Mouse (Mus musculus): Measurements from ENCODE around the gene Atxn7l2. TPM values are rescaled to one million over a fixed set of nuclear protein-coding genes. Genes with fewer than 3 reads are reported as not detected.
A peak's percentile ranks its signal among the peaks of the same experiment; 100 is the strongest.
"Not testable (repeated sequence)": the region's sequence is repeated elsewhere in the genome, so short reads cannot be mapped to it uniquely, and the experiment has no call there.

The Atxn7l2 gene
- 10 to 100 TPM; 20.5 to 32.5 TPM for total RNA-seq (2021)

DNA sequence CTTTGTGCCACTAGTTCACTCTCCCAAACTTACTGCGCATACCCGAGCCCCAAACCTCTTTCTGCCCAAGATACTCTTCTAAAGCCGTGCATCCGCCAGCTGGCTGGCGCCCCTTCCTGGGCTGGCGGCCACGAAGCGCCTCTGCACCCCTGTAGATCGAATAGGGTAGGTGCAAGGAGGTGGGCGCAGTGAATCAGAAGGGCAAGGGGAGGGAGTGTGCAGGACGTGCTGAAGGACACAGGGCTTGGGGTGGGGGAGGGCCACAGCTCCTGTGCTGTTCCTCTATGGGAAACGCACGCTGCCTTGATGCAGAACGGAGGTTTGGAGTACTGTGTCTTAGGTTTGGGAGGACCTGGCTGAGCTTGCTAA is at the start of gene Atxn7l2:
Atxn7l2 (minus strand) TSS at position 164 of the 369 bp plus-strand sequence.
- intact Hi-C loops (cut with DNase I) = loop anchor here (2.0 to 5.0 kb wide), 2 partner anchors 46 to 128 kb away; partner anchors contain the start of gene Psma5
- no peak for DNase-seq (ENCODE audit: low spot score in 2 of 2)

DNA sequence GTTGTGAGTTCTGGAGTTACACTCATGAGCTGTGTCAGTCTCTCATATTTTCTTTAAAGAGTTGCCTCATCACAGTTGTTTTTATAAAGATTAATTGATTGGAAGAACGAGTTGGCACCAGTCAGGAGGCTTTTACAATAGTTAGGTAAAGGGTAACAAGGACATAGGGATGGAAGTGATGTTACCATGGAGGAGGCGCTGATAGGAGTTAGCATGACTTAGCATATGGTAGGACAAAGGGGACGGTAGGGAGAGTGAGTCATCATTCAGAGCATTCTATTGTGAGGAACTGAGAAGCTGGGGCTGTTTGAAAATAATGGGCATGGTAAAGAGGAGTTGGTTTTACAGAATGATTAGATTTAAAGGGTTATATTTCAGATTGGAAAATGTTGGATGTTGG is 48.6 kb upstream of the Atxn7l2 start:
- intact Hi-C loops (cut with DNase I) = loop anchor here (5.0 kb wide), 1 partner anchor 97 kb away; no protein-coding TSS in a partner anchor
- DNase-seq (ENCODE audit: low spot score in 2 of 2) = no peak

- DNase-seq (ENCODE audit: low spot score in 2 of 2) = no peak
- intact Hi-C loops (cut with DNase I) = loop anchor here (2.0 to 5.0 kb wide), 2 partner anchors 47 to 96 kb away; partner anchors contain the start of gene Atxn7l2
Observed at GRCm38 (mm10) chr3:108257831-108258500, 47.2 kb upstream of the Atxn7l2 start.

GRCm38 (mm10) chr3:108256719-108257637 is 46.2 kb upstream of the Atxn7l2 start, which contains the start of gene Psma5:
Gene Psma5, plus strand, starts transcription at chr3:108256926.
- DNase-seq (ENCODE audit: low spot score in 2 of 2) = peak; percentile 91 to 93
- intact Hi-C loops (cut with DNase I) = loop anchor here (2.0 to 5.0 kb wide), 2 partner anchors 46 to 95 kb away; partner anchors contain the start of gene Atxn7l2

- no peak for DNase-seq (ENCODE audit: low spot score in 2 of 2)
Observed at GRCm38 (mm10) chr3:108246857-108247256, 36.1 kb upstream of the Atxn7l2 start.

GRCm38 (mm10) chr3:108241243-108241839 is 30.6 kb upstream of the Atxn7l2 start:
- intact Hi-C loops (cut with DNase I) = no loop called here
- DNase-seq (ENCODE audit: low spot score in 2 of 2) = no peak

More at GRCm38 (mm10) chr3:108246857-108247256, 36.1 kb upstream of the Atxn7l2 start:
- intact Hi-C loops (cut with DNase I) = no loop called here

DNA sequence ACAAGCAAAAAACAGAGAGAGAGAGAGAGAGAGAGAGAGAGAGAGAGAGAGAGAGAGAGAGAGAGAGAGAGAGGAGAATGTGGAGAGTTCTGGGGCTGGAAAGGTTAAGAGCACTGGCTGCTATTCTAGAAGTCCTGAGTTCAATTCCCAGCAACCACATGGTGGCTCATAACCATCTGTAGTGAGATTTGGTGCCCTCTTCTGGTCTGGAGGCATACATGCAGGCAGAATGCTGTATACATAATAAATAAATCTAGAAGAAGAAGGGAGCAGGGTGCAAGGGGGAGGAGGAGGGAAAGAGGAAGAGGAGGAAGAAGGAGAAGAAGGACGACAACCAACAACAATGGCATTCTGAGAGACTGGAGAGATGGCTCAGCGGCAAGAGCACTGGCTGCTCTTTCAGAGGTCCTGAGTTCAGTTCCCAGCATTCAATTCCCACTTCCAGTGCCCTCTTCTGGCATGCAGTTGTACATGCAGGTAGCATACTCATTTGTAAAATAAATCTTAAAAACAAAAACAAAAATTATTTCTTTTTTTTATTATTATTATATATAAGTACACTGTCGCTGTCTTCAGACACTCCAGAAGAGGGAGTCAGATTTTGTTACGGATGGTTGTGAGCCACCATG is 26.9 kb upstream of the Atxn7l2 start:
- DNase-seq (ENCODE audit: low spot score in 2 of 2); intact Hi-C loops (cut with DNase I): not testable (repeated sequence)

DNA sequence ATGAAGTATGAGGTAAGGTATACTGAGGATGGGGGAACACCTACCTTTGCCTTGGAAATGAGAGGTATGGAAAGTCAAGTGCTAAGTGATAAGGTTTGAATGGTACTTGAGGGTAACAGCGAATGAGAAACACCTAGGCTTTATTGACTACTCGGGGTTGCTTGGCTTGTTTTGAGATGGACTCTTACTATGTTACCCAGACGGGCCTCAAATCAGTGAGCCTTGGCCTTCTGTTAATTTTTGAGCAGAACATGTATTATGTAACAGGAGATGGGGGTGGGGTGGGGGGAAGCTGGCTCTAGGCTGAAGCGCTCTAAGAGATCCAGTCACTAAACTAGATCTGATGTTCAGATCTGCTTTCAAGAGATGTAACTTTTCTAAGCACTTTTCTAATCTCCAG is 20.9 kb upstream of the Atxn7l2 start:
- DNase-seq (ENCODE audit: low spot score in 2 of 2) = no peak
- intact Hi-C loops (cut with DNase I) = no loop called here

DNA sequence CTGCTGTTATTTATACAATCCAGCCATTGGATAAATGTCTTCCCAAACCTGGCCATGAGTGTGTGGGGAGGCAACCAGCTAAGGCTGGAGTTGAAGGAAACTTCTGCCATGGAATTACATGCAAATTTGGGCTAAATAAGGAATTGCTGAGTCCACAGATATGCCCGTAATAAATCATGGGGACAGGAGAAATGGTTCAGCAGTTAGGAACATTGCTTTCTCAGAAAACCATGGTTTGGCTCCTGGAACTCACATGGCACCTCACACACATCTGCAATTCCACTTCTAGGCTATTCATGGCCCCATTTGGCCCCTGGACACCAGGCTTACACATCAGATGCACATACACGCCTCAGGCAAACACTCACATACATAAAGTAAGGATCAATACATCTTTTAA is 16.8 kb upstream of the Atxn7l2 start:
- intact Hi-C loops (cut with DNase I) = no loop called here
- no peak for DNase-seq (ENCODE audit: low spot score in 2 of 2)

DNA sequence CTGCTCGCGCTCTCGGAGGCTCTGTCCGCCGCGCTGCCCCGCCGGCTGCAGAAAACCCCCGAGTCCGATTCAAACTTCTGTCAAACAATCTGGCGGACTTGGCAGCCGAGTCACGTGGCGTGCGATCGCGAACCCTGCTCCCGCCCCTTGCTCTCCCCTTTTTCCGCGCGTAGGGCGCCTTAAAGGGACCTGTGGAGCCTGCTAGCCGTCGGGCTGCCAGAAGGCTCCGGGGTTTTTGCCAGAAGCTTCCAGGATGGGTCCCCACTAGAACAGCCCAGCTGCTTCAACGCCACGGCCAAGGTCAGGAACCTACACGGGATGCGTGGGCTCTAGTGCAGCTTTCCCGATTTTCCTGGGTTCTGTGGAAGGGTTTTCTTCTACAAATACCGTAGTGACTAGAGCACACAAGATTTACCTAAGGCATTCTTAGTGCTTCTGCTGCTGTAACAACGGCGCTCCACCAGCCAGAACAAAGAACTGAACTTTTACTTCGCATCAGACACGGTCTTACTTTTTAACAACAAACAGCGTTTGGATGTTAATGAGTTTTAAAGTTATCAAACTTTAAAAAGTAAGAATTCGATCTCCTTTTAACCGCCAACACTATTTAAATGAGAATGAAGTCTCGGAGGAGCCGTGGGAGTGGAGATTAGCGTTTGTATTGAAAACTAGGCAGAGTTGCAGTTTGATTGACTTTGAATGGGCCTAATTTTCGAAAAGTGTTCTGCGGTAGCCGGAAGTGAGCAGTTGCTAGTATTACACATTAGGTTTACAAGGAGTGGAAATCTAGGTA is 16.0 kb upstream of the Atxn7l2 start, which contains the start of gene Sypl2:
Sypl2 (minus strand) TSS at position 91 of the 793 bp plus-strand sequence.
- intact Hi-C loops (cut with DNase I) = no loop called here
- no peak for DNase-seq (ENCODE audit: low spot score in 2 of 2)

DNA sequence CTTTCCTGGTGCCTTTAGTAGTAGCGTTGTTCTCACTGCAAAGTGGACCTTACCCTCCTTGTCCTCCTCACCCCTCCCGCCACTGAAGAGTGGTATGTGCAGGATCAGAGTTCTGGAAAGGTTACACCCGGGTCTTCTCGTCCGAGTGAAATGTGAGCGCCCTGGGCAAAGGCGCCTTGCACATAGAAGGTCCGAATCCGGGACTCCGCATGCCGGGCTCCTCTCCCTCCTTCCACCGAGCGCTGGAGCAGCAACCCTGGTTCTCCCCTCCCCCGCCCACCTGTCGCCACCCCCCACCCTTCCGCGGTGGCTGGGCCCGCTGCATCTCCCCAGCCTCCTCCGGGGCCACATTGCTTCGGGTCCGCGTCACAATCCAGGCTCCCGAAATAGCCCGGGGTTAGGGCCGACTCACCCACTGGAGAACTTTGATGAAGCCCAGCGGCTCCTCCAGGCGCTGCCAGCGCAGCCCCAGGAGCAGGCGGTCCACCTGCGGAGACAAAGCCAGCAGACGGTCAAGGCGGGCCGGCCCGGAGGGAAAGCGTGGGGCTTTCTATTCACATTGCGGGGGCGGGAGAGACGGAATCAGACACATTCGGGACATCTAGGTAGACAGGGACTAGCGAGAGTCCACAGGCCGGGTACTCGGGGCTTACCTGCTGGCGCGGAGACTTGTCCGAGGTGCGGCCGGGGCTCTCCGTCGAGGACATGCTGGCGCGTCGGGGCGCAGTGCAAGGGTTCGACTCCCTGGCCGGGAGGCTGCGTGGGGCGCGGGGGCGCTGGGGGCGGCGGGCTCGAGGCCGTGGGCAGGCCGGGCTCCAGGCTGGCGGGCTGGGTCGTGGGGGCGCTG is 15.2 kb upstream of the Atxn7l2 start:
- no peak for DNase-seq (ENCODE audit: low spot score in 2 of 2)
- intact Hi-C loops (cut with DNase I) = no loop called here

GRCm38 (mm10) chr3:108220661-108221060 is 9.9 kb upstream of the Atxn7l2 start:
- DNase-seq (ENCODE audit: low spot score in 2 of 2) = no peak
- intact Hi-C loops (cut with DNase I) = no loop called here

- intact Hi-C loops (cut with DNase I) = loop anchor here (5.0 kb wide), 1 partner anchor 132 kb away; no protein-coding TSS in a partner anchor
- DNase-seq (ENCODE audit: low spot score in 2 of 2) = no peak
Observed at GRCm38 (mm10) chr3:108214734-108215133, 4.0 kb upstream of the Atxn7l2 start.

DNA sequence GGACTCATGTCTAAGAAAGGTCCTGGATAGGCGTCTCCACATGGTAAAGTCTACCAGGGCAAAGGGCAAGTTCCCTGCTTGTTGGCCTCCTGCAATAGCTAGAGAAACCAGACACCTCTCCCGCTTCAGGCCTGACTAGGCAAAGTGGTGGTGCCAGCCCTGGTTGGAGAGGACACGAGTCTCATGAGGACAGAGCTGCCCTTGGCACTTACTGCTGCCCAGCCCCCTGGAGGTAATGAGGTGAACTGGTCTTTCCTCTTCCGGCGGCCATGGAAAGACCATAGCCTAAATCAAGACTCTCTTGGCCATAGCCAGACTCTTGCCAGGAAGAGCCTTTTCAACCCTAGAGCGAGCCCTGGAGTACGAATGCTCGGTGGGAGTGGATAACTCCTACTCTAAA is 1.7 kb upstream of the Atxn7l2 start:
- intact Hi-C loops (cut with DNase I) = loop anchor here (5.0 kb wide), 1 partner anchor 130 kb away; no protein-coding TSS in a partner anchor
- DNase-seq (ENCODE audit: low spot score in 2 of 2) = no peak

- no peak for DNase-seq (ENCODE audit: low spot score in 2 of 2)
- intact Hi-C loops (cut with DNase I) = loop anchor here (2.0 to 5.0 kb wide), 2 partner anchors 45 to 130 kb away; partner anchors contain the start of gene Psma5
Observed at GRCm38 (mm10) chr3:108211845-108212244, 1.1 kb upstream of the Atxn7l2 start.

GRCm38 (mm10) chr3:108209946-108210770 is 576 bp downstream of the Atxn7l2 start:
- DNase-seq (ENCODE audit: low spot score in 2 of 2) = peak; percentile 96
- intact Hi-C loops (cut with DNase I) = loop anchor here (2.0 to 5.0 kb wide), 2 partner anchors 47 to 128 kb away; partner anchors contain the start of gene Psma5

- DNase-seq (ENCODE audit: low spot score in 2 of 2) = peak in 1 of 2 experiments; percentile 9
- intact Hi-C loops (cut with DNase I) = no loop called here
Observed at GRCm38 (mm10) chr3:108209536-108209935, 1.2 kb downstream of the Atxn7l2 start.
